Mouse (Mus musculus): ENCODE data around the gene Calm4. TPM values are rescaled to one million over a fixed set of nuclear protein-coding genes. Genes with fewer than 3 reads are reported as not detected.

Calm4 gene
- total RNA-seq, 4 experiments from 2014 or later = not detected

DNA sequence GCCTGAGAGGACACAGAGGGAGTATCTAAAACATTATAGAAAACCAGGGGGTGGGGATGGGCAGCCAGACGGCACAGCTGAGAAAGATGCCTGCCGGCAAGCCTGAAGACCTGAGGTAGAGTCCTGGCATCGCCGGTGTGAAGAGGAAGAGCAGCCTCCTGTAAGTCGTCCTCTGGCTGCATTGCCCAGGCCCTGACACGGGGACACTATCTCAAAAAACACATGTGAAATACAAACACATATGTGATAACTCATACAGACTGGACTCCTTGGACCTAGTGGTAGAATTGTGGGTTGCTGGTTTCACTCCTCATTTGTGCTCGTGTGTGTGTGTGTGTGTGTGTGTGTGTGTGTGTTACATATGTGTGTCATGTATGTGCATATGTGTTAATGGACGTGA lies 23.7 kb downstream of the Calm4 start:
- no peak for DNase-seq

DNA sequence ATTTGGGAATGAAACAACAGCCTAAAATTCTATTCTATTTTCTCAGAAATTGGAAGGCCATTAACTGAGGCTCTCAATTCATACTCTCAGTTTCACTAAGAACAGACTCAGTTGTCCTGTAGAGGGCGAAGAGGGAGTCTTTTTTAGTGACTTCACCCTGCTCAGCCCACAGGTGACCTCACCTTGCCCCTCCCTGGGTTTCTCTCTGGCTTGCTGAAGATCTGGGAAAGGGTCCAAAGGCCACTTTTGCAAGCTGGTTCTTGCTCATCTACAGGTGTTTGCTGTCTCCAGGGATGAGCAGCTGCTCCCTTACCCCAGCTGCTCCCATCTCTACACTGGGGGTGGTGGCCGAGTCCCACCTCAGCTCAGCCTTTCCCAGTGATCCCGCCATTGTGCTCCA lies 24.8 kb downstream of the Calm4 start:
- no peak for DNase-seq

- DNase-seq = no peak
Measured at GRCm38 (mm10) chr13:3862922-3863580, 25.5 kb downstream of the Calm4 start.

GRCm38 (mm10) chr13:3865648-3866354 lies 28.2 kb downstream of the Calm4 start:
- no peak for DNase-seq

GRCm38 (mm10) chr13:3866355-3867052 lies 28.9 kb downstream of the Calm4 start:
- DNase-seq = no peak

GRCm38 (mm10) chr13:3867158-3867557 lies 29.6 kb downstream of the Calm4 start:
- no peak for DNase-seq

- no peak for DNase-seq
Measured at GRCm38 (mm10) chr13:3869901-3870300, 32.3 kb downstream of the Calm4 start.

- no peak for DNase-seq
Measured at GRCm38 (mm10) chr13:3872832-3873231, 35.3 kb downstream of the Calm4 start.

GRCm38 (mm10) chr13:3876448-3876847 lies 38.9 kb downstream of the Calm4 start:
- no peak for DNase-seq

- no peak for DNase-seq
Measured at GRCm38 (mm10) chr13:3877185-3877584, 39.6 kb downstream of the Calm4 start.

- no peak for DNase-seq
Measured at GRCm38 (mm10) chr13:3877679-3878220, 40.2 kb downstream of the Calm4 start.

DNA sequence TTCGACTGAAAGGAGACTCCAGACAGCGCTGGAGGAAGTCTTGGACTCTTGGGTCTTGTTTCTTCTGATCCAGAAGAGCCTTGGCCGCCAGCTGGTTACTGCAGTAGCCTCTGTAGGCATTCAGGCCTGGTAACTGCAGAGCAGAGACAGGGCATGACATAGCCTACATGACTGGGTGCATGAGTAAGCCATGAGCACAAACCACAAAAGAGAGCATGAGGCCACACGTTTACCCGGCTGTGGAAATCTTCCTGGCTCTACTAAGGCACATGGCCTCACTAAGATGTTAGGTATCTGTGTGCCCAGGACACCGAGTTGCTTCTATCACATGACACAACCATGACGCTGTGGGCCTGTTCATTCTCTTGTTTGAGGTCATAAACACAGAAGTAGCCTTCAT lies 49.1 kb downstream of the Calm4 start:
- DNase-seq = no peak

Other genes with a start within 250 kb of the Calm4 start
- 10 to 100 TPM; 23.8 to 31.9 (median 28.3) TPM for gene Fam208b, start 226.6 kb upstream of the Calm4 start, total RNA-seq (2022)
- 10 to 100 TPM; 13.7 to 22.5 (median 20.0) TPM for gene Asb13, start 203.7 kb upstream of the Calm4 start, total RNA-seq (2022)
- gene Calml3, start 33.4 kb upstream of the Calm4 start, total RNA-seq (2022) = under 1 TPM in 1 of 4 experiments, not detected in 3; 0.24 TPM
- gene Calm5, start 16.4 kb downstream of the Calm4 start, total RNA-seq (2022) = not detected
- 100 to 1,000 TPM; 146 to 278 (median 191) TPM for gene Net1, start 80.5 kb downstream of the Calm4 start, total RNA-seq (2022)
- gene Tubal3, start 80.5 kb downstream of the Calm4 start, total RNA-seq (2022) = not detected
- not detected for gene Ucn3, start 107.6 kb downstream of the Calm4 start, total RNA-seq (2022)
- 1 to 10 TPM in 3 of 4 experiments, under 1 TPM in 1; 0.77 to 3.4 (median 1.8) TPM for gene Akr1c14, start 211.3 kb downstream of the Calm4 start, total RNA-seq (2022)

Measured in adrenal gland, adult 8-10 months (tissue).